Mouse (Mus musculus) gastrocnemius, postnatal 14 days (tissue): Measurements from ENCODE around the gene Zfp454. TPM values are rescaled to one million over a fixed set of nuclear protein-coding genes. Genes with fewer than 3 reads are reported as not detected.
A peak's percentile ranks its signal among the peaks of the same experiment; 100 is the strongest.

Source experiments
- DNase-seq: peaks from one replicate; pipeline ENCODE4 v3.0.0; 2021; ENCODE audit warnings: mixed read lengths
- intact Hi-C: fragments of 180-260 bp; cut with DNase I; formaldehyde crosslinking; loops from one replicate; pipeline ENCODE4 v1.15.1; 2025; ENCODE audit warnings: low total_unique reads
- long read RNA-seq, 2 experiments: library from polyadenylated mRNA; stranded (forward); transcript quantifications; one replicate each; pipeline ENCODE4 v2.0.0; 2021
- total RNA-seq, 2 experiments: library from RNA; stranded (reverse); gene quantifications; 2 replicates each; pipeline ENCODE4 v1.2.3; 2021

Gene Zfp454
- total RNA-seq, result 1 to 10 TPM in 1 of 2 experiments, under 1 TPM in 1; 0.73 to 1.0 TPM
- long read RNA-seq, experiment 1, result 0 reads
- long read RNA-seq, experiment 2, partial matches to known transcripts, result 1 of 4 reads
- long read RNA-seq, experiment 2, other reads (novel, unspliced or antisense), result 1 of 4 reads

DNA sequence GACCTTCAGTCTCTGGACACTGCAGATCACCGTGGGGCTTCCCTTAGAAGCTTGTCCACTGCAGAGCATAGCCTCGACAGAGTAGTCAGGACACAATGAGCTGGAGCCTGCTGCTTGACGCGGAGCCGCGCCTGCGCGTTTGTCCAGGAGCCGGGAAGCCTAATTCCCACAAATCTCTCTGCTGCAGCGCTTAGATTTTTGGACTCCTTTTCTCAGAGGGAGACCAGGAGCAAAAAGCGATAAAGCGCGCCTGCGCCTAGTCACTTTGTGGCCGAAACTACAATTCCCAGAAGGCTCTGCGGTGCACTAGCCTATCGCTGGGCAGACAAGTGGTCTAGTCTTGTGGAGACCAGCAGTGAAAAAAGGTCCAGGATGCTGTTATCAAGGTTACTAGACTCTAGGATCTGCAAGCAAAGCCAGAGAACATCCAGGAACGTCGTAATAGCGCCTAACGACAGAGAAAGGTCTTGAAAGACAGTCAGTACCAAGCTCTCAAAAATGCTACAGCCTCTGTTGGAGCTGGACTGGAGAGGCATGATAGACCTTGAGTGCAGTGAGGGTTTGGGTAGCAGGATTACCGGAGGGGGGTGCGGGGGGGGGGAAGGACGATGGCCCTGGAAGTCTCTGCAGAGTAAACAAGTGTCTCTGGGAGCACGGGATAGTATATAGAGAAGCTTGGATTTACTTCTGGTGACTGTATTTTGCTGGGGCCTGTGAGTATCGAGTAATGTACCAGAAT, at the start of gene Zfp454:
TSS of gene Zfp454 (minus strand) at position 262 of the 739 bp plus-strand sequence.
- DNase-seq, result peak; percentile 85
- intact Hi-C loops, result no loop called here

DNA sequence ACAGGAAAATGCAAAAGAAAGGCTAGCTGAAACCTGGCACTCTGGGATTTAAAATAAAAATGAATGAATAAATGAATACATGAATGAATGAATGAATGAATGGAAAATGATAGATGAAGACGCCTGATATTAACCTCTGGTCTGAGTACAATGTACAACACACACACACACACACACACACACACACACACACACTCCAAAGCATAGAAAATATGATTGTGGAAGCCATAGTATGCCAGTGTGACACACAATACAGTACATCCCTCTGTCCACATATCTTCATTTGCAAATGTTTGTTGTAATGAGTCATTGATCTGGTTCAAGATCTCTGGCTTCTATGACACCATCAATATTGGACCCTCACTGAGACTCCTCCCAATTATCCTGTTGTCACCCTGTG, 44.6 kb upstream of the Zfp454 start:
- DNase-seq, result no peak
- intact Hi-C loops, result loop anchor here (10.0 kb wide), 1 partner anchor 97 kb away; no protein-coding TSS in a partner anchor

DNA sequence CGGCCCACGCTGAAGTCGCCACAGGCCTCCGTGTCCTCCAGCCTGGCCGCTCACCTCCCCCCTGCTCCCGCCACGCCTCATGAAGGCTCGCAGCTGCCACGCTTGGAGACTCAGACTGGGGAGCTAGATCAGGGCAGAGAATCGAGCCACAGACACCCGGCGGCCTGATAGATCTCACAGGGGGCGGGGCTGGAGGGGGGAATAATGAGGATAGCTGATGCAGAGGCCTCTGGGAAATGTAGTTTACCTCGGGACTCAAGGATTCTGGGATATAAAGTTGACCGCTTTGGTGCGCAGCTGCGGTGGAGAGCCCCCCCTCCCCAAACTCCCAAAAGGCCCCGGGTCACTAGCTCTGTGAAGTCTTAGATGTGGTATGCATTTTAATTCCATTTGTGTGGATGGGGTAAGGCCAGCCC, 44.0 kb upstream of the Zfp454 start, which contains the start of gene Zfp354b:
TSS of gene Zfp354b (minus strand) at position 183 of the 416 bp plus-strand sequence.
- intact Hi-C loops, result loop anchor here (10.0 kb wide), 1 partner anchor 97 kb away; no protein-coding TSS in a partner anchor
- DNase-seq, result peak; percentile 80

DNA sequence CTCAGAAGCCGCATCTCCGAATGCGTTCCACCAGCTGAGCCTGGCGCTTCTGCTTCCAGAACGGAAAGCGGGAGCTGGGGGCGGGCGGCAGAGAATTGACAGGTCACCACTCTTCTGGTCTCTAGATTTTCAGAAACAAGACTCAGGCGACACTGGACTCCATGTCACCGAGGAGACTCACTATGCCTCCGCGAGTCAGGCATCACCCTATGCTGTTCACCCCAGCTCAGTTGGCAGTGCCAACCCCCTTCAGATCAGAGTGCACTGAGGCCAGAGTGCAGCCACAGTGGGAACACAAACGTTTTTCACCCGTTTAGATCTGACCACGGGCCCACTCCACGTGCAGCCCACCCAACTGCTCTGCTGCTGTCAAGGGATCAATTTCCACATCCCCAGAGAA, 43.6 kb upstream of the Zfp454 start:
- DNase-seq, result no peak
- intact Hi-C loops, result loop anchor here (10.0 kb wide), 1 partner anchor 96 kb away; no protein-coding TSS in a partner anchor

DNA sequence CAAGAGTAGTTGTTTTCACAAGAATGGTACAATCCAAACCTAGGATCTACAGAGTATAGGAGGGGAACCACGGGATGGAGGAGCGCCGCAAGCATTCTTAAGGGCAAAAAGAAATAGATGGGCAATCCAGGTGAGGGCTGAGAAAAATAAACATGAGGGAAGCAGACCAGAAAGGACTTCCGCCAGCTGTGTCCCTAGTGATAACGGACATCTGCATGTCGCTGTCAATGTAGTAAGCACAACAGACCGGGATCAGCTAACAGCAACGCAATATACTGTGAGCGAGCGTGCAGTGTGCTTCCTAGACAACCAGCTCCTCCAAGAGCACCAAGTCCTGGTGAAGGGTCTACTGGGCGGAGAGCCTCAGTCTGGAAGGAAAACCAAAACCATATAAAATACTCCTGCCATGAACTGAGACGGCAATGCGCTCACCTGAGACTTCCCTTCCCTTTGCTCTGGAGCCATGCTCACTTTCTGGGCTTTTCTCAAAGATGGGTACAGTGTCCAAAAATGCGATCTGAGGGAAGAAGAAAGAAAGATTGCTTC, 43.1 kb upstream of the Zfp454 start:
- DNase-seq, result no peak
- intact Hi-C loops, result loop anchor here (10.0 kb wide), 1 partner anchor 96 kb away; no protein-coding TSS in a partner anchor

DNA sequence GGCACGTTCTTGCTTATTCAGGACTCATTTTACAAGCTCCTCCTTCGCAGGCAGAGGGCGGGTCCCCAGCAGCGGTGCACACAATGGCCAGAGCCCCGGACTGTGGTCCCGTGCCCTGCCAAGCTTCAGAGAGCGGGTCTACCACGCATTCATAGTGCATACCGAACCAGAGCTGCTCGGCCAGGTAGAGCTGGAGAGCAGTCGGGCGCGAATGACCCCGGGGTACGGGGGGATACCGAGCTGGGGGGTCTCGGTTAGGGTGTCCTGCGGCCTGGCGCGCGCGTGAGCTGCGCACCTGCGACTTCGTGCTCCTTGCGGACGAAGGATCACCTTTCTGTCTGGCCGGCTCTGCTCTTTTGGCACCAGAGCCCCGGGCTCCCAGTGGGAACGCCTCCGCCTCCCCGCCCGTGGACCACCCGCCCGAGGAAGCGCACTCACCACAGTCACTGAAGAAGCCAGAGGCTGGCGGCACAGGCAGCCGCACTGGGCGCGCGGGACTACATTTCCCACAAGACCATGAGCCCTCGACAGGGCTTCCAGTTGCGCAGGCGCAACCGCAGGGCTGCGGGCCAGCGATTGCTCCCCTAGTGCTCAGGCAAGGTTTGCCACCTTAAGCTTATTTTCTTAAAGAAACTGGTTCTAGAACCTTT, 28.3 kb upstream of the Zfp454 start, which contains the start of gene Zfp2:
TSS of gene Zfp2 (minus strand) at position 495 of the 650 bp plus-strand sequence.
- intact Hi-C loops, result no loop called here
- peak; percentile 93 for DNase-seq

DNA sequence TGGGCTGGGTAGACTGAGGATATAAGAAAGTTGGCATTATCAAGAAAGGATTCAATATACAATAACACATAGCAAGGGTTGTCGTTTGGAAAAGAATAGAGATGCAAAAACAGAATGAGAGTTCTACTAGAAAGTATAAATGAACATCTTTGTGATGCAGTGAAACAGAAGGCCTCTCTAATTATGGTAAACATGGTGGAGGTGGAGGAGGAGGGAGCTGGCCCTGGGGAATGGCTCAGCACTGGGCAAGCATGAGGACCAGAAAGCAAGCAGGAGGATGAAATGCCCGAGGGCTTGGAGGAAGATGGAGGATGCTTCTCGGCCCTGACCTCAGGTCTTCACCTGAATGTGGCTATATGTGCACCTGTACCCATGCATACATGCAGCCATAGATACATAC, 27.0 kb upstream of the Zfp454 start:
- intact Hi-C loops, result no loop called here
- no peak for DNase-seq

DNA sequence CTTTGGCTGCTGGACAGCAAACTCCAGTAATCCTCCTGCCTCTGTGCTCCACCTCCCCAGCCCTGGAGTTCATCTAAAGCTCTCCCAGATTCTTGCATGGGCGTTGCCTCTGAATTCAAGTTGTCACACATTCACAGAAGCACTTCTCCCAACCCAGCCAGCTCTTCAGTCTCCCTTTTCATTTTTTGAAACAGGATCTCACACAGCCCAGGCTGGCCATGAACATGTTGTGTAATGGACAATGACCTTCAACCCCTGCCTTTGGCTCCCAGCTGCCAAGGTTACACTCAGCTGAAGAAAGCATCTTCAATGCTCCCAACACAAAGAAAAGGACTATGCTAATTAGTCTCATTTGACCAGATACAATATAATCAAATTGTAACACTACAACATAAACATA, 25.9 kb upstream of the Zfp454 start:
- intact Hi-C loops, result no loop called here
- DNase-seq, result no peak

DNA sequence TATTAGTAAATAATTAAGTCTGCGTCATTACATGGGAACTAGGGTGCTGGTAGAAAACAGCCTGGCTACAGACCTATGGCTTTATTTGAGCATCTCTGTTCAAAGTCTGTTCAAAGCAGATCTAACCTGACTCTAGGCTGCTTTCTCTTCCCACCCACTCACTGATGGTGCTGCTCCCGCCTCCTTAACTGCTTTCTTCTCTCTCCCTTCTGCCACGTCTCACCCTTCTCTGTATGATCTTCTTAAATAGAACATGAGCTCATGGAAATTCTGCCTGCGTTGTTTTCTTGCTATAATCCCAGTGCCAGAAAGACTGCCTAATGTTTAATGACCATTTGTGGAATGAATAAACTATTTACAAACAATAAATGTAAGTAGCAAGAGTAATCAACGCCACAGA, 20.7 kb upstream of the Zfp454 start:
- intact Hi-C loops, result no loop called here
- DNase-seq, result no peak

DNA sequence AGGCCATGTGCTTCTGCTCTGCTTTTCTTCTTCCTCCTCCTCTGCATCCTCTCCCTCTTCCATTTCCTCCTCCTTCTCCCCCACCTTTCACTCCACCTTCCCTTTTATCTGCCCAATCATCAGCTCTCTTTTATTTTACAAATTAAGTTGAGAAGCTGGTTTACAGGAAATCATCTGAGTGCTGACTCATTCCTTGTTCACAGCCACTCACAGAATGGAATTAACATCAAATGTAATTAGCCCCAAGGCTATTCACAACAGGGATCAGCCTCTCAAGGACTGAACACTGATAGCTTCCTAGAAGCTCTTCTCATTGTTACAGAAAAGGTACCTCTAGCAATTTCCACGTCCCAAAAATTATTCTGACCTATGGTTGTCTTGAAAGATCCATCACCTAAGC, 9.9 kb upstream of the Zfp454 start:
- no peak for DNase-seq
- intact Hi-C loops, result no loop called here

DNA sequence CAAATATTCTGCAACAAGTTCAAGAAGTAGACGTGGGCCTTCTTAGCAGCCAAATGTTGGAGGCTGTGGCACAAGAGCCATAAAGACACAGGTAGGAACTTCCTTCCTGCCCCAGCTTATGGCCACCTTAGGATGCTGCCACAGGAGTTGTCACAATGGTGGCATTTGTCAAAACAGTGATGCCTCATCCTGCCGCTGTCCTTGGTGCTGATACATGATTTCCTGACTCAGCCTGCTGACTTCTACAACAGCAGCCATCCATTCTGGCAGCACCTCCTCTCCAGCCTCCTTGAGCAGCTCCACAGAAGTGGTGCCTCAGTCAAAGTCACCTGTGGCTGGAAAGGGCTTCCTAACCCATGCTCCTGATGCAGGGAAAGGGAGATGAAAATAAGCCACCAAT, 5.0 kb upstream of the Zfp454 start:
- intact Hi-C loops, result no loop called here
- no peak for DNase-seq

DNA sequence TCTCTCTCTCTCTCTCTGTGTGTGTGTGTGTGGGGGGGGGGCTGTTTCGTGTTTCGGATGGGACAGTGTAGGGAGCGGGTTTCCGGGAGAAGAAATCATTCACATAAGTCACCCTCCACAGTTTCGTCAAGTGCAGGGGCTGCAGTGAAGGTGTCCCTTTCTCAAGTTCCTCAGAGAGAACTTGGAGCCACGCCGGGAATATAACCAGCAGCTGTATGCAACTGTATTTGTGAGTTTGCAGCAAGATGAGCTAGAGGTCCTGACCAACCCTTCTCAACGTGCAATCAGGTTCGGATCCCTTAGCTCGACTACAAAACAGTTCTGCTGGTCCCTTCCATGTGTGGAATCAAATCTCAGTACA, 538 bp downstream of the Zfp454 start:
- peak; percentile 12 for DNase-seq
- intact Hi-C loops, result no loop called here

DNA sequence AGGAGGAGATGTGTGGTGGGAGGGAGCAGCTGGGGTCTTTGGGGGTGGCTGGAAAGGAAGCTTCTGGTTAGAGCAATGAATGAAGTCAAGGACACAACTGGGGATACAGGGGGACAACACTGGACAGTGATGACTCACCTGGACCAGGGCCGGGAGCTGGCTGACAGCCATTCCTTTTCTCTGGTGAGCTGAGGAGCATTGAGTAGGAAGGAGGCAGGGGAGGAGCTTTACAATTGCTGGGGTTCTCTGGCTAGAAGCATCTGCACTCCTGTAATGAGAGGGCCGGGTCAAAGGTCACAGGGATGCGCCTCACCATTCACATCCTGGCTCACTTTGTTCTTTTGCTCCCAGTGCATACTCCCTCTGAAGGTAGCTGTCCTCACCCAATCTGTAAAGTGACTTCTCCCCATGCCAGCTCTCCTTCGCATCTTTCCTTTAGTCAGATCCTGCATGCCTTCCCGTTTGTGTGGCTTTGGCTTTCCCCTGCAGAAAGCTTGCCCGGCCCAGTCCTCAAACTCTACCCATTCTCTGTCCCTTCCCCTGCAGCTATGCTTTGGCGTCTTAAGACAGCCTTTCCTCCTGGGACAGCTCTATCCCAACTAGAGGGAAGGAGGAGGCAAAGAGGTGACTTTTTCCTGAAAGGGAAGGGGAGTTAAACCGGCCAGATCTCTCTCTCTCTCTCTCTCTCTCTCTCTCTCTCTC, 1.1 kb downstream of the Zfp454 start:
- intact Hi-C loops, result no loop called here
- DNase-seq, result peak; percentile 27

DNA sequence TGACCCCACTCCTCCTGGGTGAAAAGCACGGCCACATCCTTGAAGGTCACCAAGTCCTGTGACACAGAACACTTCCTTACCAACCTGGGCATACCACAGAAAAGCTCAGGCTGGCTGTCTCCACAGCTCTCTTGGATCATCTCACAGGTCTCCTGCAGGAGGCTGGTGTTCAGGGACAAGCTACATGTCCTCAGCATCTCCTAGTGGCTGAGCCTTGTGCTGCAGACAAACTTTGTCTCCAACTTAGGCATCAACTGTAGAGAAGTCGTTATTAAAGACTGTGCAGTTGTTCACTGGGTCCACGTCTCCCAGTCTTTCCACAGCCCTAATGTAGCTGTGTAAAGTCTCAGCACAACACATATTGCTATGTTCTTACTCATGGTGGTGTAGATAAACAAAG, 3.7 kb downstream of the Zfp454 start:
- intact Hi-C loops, result no loop called here
- DNase-seq, result no peak

DNA sequence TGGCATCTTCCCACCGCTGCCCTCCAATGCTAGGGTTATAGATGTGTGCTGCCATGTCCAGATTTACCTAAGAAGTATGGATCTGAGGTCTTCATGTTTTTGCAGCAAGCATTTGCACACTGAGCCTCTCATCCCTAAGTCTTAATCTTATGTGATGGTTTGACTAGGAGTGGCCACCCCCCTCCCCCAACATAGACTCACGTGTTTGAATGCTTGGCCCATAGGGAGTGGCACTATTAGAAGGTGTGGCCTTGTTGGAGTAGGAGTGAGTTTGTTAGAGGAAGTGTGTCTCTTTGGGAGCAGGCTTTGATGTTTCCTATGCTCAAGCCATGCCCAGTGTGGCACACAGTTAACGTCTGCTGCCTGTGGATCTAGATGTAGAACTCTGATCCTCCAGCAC, 8.8 kb downstream of the Zfp454 start:
- no peak for DNase-seq
- intact Hi-C loops, result no loop called here

DNA sequence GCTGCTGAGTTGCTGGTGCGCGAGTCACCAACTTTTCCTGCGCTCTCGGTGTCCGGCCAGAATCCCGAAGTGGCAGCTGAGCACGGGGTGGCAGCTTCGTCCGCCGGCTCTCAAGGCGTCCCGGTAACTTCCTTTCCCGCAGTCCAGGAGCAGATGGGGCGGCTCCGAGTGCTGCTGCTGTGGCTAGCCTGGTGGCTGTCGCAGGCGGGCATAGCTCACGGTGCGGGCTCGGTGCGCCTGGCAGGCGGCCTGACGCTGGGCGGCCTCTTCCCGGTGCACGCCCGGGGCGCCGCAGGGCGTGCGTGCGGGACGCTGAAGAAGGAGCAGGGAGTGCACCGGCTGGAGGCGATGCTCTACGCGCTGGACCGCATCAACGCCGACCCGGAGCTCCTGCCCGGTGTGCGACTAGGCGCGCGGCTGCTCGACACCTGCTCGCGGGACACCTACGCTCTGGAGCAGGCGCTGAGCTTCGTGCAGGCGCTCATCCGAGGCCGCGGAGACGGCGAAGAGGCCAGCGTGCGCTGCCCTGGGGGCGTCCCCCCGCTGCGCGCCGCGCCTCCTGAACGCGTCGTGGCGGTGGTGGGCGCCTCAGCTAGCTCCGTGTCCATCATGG, 36.4 kb downstream of the Zfp454 start:
- no peak for DNase-seq
- intact Hi-C loops, result no loop called here

DNA sequence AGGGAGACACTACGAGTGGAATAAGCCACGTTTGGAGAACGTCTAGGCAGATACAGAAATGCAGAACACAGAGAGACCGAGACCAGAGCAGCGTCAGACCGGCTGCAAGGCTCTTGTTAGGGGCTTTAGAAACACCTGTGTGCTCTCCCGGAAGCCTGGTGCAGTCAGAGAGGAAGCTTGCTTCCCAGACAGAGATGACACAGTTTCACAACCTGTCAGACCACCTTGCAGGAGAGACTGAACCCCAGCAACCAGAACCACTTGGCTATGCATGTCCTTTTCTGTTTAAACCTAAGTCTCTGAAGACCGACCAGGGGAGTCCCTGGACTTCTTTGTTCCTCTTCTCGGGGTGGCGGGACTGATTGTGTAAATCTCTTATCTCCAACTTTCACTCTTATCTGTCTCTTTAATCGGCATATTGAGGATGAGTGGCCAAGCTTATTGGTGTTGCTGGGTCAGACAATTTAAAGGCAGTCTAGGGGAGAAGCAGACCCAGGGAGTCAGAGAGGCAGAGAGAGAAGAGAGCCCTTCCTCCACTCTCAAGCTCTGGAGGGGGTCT, 37.2 kb downstream of the Zfp454 start, which contains the start of gene Grm6:
TSS of gene Grm6 (plus strand) at position 509 of the 559 bp plus-strand sequence.
- no peak for DNase-seq
- intact Hi-C loops, result no loop called here

DNA sequence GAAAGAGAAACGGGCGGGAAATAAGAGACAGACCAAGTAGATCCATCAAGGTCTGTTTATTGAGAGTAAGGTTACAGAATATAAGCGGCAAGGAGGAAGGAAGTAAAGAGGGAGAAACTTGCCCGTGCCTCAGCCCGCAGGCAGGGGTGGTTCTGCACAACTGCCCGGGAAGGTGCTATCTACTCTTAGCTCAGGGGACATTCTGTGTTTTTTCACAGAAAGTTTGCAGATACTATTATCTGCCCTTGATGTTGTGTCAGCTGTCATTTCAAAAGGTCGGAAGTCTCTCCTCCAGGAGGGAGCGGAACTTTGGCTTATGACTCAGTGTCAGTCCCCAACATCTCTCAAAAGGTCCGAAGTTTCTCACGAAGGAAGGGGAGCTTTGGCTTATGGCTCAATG, 38.1 kb downstream of the Zfp454 start:
- intact Hi-C loops, result no loop called here
- DNase-seq, result no peak

DNA sequence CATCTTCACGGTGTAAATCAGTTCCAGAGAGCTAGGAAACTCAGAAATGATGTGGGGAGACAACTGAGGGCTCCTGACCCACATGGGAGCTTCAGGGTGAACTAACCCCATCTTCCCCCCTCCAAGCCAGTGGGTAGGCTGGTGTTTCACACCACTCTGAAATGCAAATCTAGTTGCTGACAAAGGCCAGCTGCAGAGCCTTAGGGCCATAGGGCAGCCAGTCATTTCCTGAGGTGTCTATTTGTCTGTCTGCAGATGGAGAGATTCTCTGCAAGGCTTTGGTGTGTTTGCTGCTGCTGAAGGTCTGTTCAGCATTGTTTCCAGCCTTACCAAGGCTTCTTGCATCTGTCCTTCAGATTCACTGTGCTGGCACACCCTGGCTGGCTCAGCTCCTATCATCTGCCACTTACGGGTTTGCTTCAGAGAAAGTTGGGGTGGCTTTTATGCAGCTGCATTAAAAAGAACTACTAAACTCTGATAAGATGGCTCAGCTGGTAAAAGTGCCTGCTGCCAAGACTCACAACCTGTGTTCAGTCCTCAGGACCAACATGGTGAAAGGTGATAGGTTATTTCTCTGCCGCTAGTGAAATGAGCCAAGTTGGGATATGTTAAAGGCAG, 38.8 kb downstream of the Zfp454 start:
- no peak for DNase-seq
- intact Hi-C loops, result no loop called here
